Mouse (Mus musculus) cerebellum, postnatal 4 days (tissue): ENCODE data around the gene Gde1.

Source experiments
- DNase-seq, 2 experiments: peaks; one replicate each; pipeline ENCODE4 v3.0.0; 2022; ENCODE audit warnings: low spot score in 2 of 2, mixed read lengths in 1 of 2

The Gde1 gene

GRCm38 (mm10) chr7:118706488-118706887 lies 910 bp upstream of the Gde1 start:
- no peak for DNase-seq

GRCm38 (mm10) chr7:118706051-118706450 lies 473 bp upstream of the Gde1 start:
- DNase-seq: no peak

- no peak for DNase-seq
Measured at GRCm38 (mm10) chr7:118704001-118704850, 1.4 kb downstream of the Gde1 start.

GRCm38 (mm10) chr7:118703144-118703561 lies 2.4 kb downstream of the Gde1 start:
- DNase-seq: no peak

- DNase-seq: no peak
Measured at GRCm38 (mm10) chr7:118698882-118699281, 6.7 kb downstream of the Gde1 start.

GRCm38 (mm10) chr7:118697168-118697567 lies 8.4 kb downstream of the Gde1 start:
- no peak for DNase-seq

- DNase-seq: no peak
Measured at GRCm38 (mm10) chr7:118696146-118696545, 9.4 kb downstream of the Gde1 start.

GRCm38 (mm10) chr7:118691287-118691686 lies 14.3 kb downstream of the Gde1 start:
- no peak for DNase-seq

GRCm38 (mm10) chr7:118689088-118689487 lies 16.5 kb downstream of the Gde1 start:
- DNase-seq: no peak

- peak; percentile 85 to 86 for DNase-seq
Measured at GRCm38 (mm10) chr7:118688199-118688598, 17.4 kb downstream of the Gde1 start.

GRCm38 (mm10) chr7:118676826-118677225 lies 28.8 kb downstream of the Gde1 start:
- DNase-seq: no peak

GRCm38 (mm10) chr7:118670142-118670541 lies 35.4 kb downstream of the Gde1 start:
- no peak for DNase-seq

- no peak for DNase-seq
Measured at GRCm38 (mm10) chr7:118667773-118668172, 37.8 kb downstream of the Gde1 start.

- no peak for DNase-seq
Measured at GRCm38 (mm10) chr7:118656730-118657129, 48.8 kb downstream of the Gde1 start.

GRCm38 (mm10) chr7:118652572-118653295 lies 52.8 kb downstream of the Gde1 start:
- no peak for DNase-seq

GRCm38 (mm10) chr7:118650891-118651290 lies 54.7 kb downstream of the Gde1 start:
- DNase-seq: no peak

- DNase-seq: no peak
Measured at GRCm38 (mm10) chr7:118650119-118650518, 55.5 kb downstream of the Gde1 start.

- peak in 1 of 2 experiments; percentile 22 for DNase-seq
Measured at GRCm38 (mm10) chr7:118649328-118649727, 56.2 kb downstream of the Gde1 start.

GRCm38 (mm10) chr7:118646237-118646636 lies 59.3 kb downstream of the Gde1 start:
- DNase-seq: no peak
